Mouse (Mus musculus): Measurements from ENCODE around the gene Jag2. TPM values are rescaled to one million over a fixed set of nuclear protein-coding genes. Genes with fewer than 3 reads are reported as not detected.

Jag2 gene
- polyA plus RNA-seq (2014; fragmentation: Nextera tagmentation; extraction: Ambion mirVana) = 15.1 and 18.5 TPM in 2 replicates

GRCm38 (mm10) chr12:112929562-112930352 lies at the start of gene Jag2:
Gene Jag2, minus strand, starts transcription at chr12:112929776.
- H3K27ac ChIP-seq (replicated peaks; ENCODE audit: low read depth, low read length) = peak within 1 kb of the TSS; percentile 82
- H3K27me3 ChIP-seq (ENCODE audit: control insufficient read depth, insufficient read depth, low read length) = peaks cover 13% of the 10 kb centered on the region
- ATAC-seq (ENCODE audit: low FRiP score, low TSS enrichment) (peak; percentile 65), DNase-seq (peak; percentile 85)
- 1% methylated on average over 70 of the region's 85 CpGs for WGBS
- H3K4me3 ChIP-seq (replicated peaks; ENCODE audit: low read depth, low read length) = peak within 1 kb of the TSS; percentile 62
- peaks cover 20% of the 10 kb centered on the region for H3K4me1 ChIP-seq (ENCODE audit: control insufficient read depth, insufficient read depth, low read length)
- H3K9ac ChIP-seq (replicated peaks; ENCODE audit: low read length) = peak within 1 kb of the TSS; percentile 81
- H3K9me3 ChIP-seq (ENCODE audit: control insufficient read depth, low read length) = no peaks in the 10 kb centered on the region
- H3K4me2 ChIP-seq (ENCODE audit: low read length) = peak within 1 kb of the TSS; percentile 74
- H3K36me3 ChIP-seq (ENCODE audit: control insufficient read depth, insufficient read depth, low read length) = no peaks in the 10 kb centered on the region

DNA sequence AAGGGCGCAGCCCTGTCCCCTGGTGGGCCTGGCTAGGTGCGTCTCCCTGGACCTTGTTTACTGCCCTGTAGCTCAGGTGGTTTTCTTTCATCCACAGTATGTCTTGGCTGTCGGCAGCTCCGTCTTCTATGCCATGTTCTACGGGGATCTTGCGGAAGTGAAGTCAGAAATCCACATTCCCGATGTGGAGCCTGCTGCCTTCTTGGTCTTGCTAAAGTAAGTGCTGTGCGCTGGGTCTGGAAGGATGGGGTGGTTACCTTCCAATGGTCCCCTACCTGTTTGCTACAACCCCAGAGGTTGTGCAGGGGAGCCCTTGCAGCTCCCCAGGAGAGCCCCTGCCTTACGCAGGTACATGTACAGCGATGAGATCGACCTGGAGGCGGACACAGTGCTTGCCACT lies 47.6 kb upstream of the Jag2 start:
- 45% methylated on average over 12 of the region's 12 CpGs for WGBS
- Histone ChIP-seq H3K9ac (replicated peaks; ENCODE audit: low read length) (peak overlapping the region; percentile 86), H3K27me3 (ENCODE audit: control insufficient read depth, insufficient read depth, low read length) (no peaks in the 10 kb centered on the region), H3K27ac (replicated peaks; ENCODE audit: low read depth, low read length) (peak overlapping the region; percentile 94), H3K9me3 (ENCODE audit: control insufficient read depth, low read length) (no peaks in the 10 kb centered on the region), H3K36me3 (ENCODE audit: control insufficient read depth, insufficient read depth, low read length) (peaks cover 74% of the 10 kb centered on the region), H3K4me1 (ENCODE audit: control insufficient read depth, insufficient read depth, low read length) (peaks cover 11% of the 10 kb centered on the region), H3K4me3 (replicated peaks; ENCODE audit: low read depth, low read length) (peak overlapping the region; percentile 67), H3K4me2 (ENCODE audit: low read length) (peak overlapping the region; percentile 74)
- peak; percentile 39 for DNase-seq
- ATAC-seq (ENCODE audit: low FRiP score, low TSS enrichment) = no peak

- Histone ChIP-seq H3K4me2 (ENCODE audit: low read length) (peak within 1 kb of the TSS; percentile 74), H3K36me3 (ENCODE audit: control insufficient read depth, insufficient read depth, low read length) (peaks cover 74% of the 10 kb centered on the region), H3K9me3 (ENCODE audit: control insufficient read depth, low read length) (no peaks in the 10 kb centered on the region), H3K4me3 (replicated peaks; ENCODE audit: low read depth, low read length) (peak within 1 kb of the TSS; percentile 67), H3K9ac (replicated peaks; ENCODE audit: low read length) (peak within 1 kb of the TSS; percentile 86), H3K27ac (replicated peaks; ENCODE audit: low read depth, low read length) (peak within 1 kb of the TSS; percentile 94), H3K4me1 (ENCODE audit: control insufficient read depth, insufficient read depth, low read length) (peaks cover 11% of the 10 kb centered on the region), H3K27me3 (ENCODE audit: control insufficient read depth, insufficient read depth, low read length) (no peaks in the 10 kb centered on the region)
- under 1% methylated on average over 70 of the region's 80 CpGs for WGBS
- peak; percentile 94 for ATAC-seq (ENCODE audit: low FRiP score, low TSS enrichment)
- DNase-seq = peak; percentile 95
Measured at GRCm38 (mm10) chr12:112976371-112977073, 46.9 kb upstream of the Jag2 start, which contains the start of gene Btbd6. Gene Btbd6, plus strand, starts transcription at chr12:112976482.

DNA sequence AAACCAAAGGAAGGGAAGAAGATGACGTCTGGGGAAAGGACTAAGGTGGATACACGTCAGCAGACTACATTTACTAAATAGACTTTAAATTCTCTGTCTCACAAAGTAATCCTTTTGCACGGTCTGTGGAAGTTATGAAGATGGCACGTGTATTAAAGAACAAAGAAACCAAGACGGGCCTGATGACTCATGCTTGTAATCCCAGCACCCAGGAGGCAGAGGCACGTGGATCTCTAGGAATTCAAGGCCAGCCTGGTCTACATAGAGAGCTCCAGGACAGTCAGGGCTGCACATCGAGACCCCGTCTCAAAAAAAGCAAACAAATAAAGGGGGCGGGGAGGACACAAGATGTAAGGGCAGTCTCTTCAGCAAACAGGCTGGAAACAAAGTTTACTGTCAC lies 45.2 kb upstream of the Jag2 start:
- no peaks in the 10 kb centered on the region for H3K9me3 ChIP-seq (ENCODE audit: control insufficient read depth, low read length)
- ATAC-seq (ENCODE audit: low FRiP score, low TSS enrichment) (no peak), DNase-seq (no peak)
- WGBS = 87% methylated on average over 9 of the region's 9 CpGs
- no peak overlapping the region for H3K9ac ChIP-seq (replicated peaks; ENCODE audit: low read length)
- no peak overlapping the region for H3K4me3 ChIP-seq (replicated peaks; ENCODE audit: low read depth, low read length)
- no peak overlapping the region for H3K27ac ChIP-seq (replicated peaks; ENCODE audit: low read depth, low read length)
- H3K4me2 ChIP-seq (ENCODE audit: low read length) = no peak overlapping the region
- H3K36me3 ChIP-seq (ENCODE audit: control insufficient read depth, insufficient read depth, low read length) = peaks cover 74% of the 10 kb centered on the region
- peaks cover 11% of the 10 kb centered on the region for H3K4me1 ChIP-seq (ENCODE audit: control insufficient read depth, insufficient read depth, low read length)
- no peaks in the 10 kb centered on the region for H3K27me3 ChIP-seq (ENCODE audit: control insufficient read depth, insufficient read depth, low read length)

DNA sequence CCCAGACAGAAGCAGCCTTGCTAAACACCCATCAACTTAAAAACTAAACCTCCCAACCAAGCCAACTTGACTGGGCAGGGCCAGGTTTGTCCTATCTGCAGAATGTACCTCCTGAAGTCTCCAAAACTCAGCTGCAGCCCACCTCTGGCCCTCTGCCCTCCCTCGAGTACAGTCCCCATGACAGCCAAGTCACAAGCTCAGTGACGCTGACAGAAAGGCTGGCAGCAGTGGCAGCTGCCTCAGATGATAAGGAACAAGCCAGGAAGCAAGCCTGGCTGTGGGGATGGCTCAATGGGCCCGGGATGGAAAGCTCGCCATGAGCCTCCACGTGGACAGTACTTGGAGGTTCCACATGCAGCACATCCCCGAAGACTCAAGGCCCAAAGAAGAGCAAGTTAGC lies 40.0 kb upstream of the Jag2 start:
- Histone ChIP-seq H3K9ac (replicated peaks; ENCODE audit: low read length) (no peak overlapping the region), H3K4me3 (replicated peaks; ENCODE audit: low read depth, low read length) (no peak overlapping the region), H3K27me3 (ENCODE audit: control insufficient read depth, insufficient read depth, low read length) (no peaks in the 10 kb centered on the region), H3K27ac (replicated peaks; ENCODE audit: low read depth, low read length) (no peak overlapping the region), H3K4me1 (ENCODE audit: control insufficient read depth, insufficient read depth, low read length) (no peaks in the 10 kb centered on the region), H3K36me3 (ENCODE audit: control insufficient read depth, insufficient read depth, low read length) (peaks cover 100% of the 10 kb centered on the region), H3K9me3 (ENCODE audit: control insufficient read depth, low read length) (no peaks in the 10 kb centered on the region), H3K4me2 (ENCODE audit: low read length) (no peak overlapping the region)
- no peak for DNase-seq
- 96% methylated on average over 6 of the region's 6 CpGs for WGBS
- ATAC-seq (ENCODE audit: low FRiP score, low TSS enrichment) = no peak

DNA sequence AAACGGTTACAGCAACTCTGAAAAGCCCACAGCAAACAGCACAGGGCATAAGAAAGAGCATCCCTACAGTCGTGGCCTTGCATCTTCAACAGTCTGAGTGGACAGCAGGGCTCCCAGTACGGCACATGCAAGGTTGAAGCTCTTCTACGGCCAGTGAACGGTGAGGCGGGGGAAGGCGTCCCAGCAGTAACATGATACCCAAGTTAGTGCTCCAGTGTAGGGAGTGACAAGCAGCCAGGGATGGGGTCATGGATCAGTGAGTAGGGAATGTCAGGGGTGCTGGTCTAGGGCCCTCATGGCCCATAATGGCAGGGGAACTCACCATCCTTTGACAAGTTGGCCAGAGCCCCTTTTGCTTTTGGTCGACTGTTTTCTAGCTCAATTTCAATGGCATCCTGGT lies 39.4 kb upstream of the Jag2 start:
- Histone ChIP-seq H3K4me1 (ENCODE audit: control insufficient read depth, insufficient read depth, low read length) (no peaks in the 10 kb centered on the region), H3K4me2 (ENCODE audit: low read length) (no peak overlapping the region), H3K27ac (replicated peaks; ENCODE audit: low read depth, low read length) (no peak overlapping the region), H3K27me3 (ENCODE audit: control insufficient read depth, insufficient read depth, low read length) (no peaks in the 10 kb centered on the region), H3K36me3 (ENCODE audit: control insufficient read depth, insufficient read depth, low read length) (peaks cover 100% of the 10 kb centered on the region), H3K9ac (replicated peaks; ENCODE audit: low read length) (no peak overlapping the region), H3K4me3 (replicated peaks; ENCODE audit: low read depth, low read length) (no peak overlapping the region), H3K9me3 (ENCODE audit: control insufficient read depth, low read length) (no peaks in the 10 kb centered on the region)
- DNase-seq (no peak), ATAC-seq (ENCODE audit: low FRiP score, low TSS enrichment) (no peak)
- WGBS = 66% methylated on average over 8 of the region's 8 CpGs

DNA sequence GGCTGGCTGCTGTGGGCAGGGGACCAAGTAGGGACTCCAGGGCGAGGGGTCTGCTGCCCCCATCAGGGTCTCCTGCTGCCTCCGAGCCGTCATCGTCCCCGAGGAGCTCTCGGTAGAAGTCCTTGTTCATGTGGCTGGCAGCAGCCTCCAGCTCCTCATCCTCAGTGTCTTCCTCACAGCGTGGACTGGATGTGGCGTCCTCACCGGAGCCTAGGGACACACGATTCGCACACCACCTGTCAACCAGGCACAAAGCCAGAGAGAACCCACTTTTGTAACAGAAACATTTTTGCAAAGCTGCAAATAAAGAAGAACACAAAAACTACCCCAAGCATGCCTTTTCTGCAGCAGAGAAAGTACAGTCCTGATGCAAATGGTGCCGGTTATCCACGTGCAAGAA lies 36.2 kb upstream of the Jag2 start:
- Histone ChIP-seq H3K4me2 (ENCODE audit: low read length) (no peak overlapping the region), H3K27ac (replicated peaks; ENCODE audit: low read depth, low read length) (no peak overlapping the region), H3K9ac (replicated peaks; ENCODE audit: low read length) (no peak overlapping the region), H3K9me3 (ENCODE audit: control insufficient read depth, low read length) (no peaks in the 10 kb centered on the region), H3K27me3 (ENCODE audit: control insufficient read depth, insufficient read depth, low read length) (no peaks in the 10 kb centered on the region), H3K4me1 (ENCODE audit: control insufficient read depth, insufficient read depth, low read length) (no peaks in the 10 kb centered on the region), H3K36me3 (ENCODE audit: control insufficient read depth, insufficient read depth, low read length) (peaks cover 100% of the 10 kb centered on the region), H3K4me3 (replicated peaks; ENCODE audit: low read depth, low read length) (no peak overlapping the region)
- ATAC-seq (ENCODE audit: low FRiP score, low TSS enrichment) (no peak), DNase-seq (no peak)
- 91% methylated on average over 13 of the region's 13 CpGs for WGBS

- Histone ChIP-seq H3K27me3 (ENCODE audit: control insufficient read depth, insufficient read depth, low read length) (no peaks in the 10 kb centered on the region), H3K36me3 (ENCODE audit: control insufficient read depth, insufficient read depth, low read length) (peaks cover 89% of the 10 kb centered on the region), H3K4me3 (replicated peaks; ENCODE audit: low read depth, low read length) (no peak overlapping the region), H3K4me2 (ENCODE audit: low read length) (no peak overlapping the region), H3K4me1 (ENCODE audit: control insufficient read depth, insufficient read depth, low read length) (no peaks in the 10 kb centered on the region), H3K9ac (replicated peaks; ENCODE audit: low read length) (no peak overlapping the region), H3K9me3 (ENCODE audit: control insufficient read depth, low read length) (no peaks in the 10 kb centered on the region), H3K27ac (replicated peaks; ENCODE audit: low read depth, low read length) (no peak overlapping the region)
- no peak for ATAC-seq (ENCODE audit: low FRiP score, low TSS enrichment)
- DNase-seq = no peak
- 73% methylated on average over 5 of the region's 5 CpGs for WGBS
Measured at GRCm38 (mm10) chr12:112961872-112962271, 32.3 kb upstream of the Jag2 start.
